Mouse (Mus musculus) adrenal gland, postnatal 10 days (tissue): ENCODE measurements around the gene Brpf1. TPM values are rescaled to one million over a fixed set of nuclear protein-coding genes. Genes with fewer than 3 reads are reported as not detected.

Experiments
- DNase-seq: peaks from one replicate; pipeline ENCODE4 v3.0.0; 2021; ENCODE audit warnings: mixed read lengths
- long read RNA-seq, 2 experiments: library from polyadenylated mRNA; stranded (forward); transcript quantifications; one replicate each; pipeline ENCODE4 v2.0.0; 2021
- total RNA-seq, 2 experiments: library from RNA; stranded (reverse); gene quantifications; 2 replicates each; pipeline ENCODE4 v1.2.3; 2021

Brpf1 gene
- total RNA-seq, result 10 to 100 TPM; 32.6 to 37.2 TPM
- long read RNA-seq, experiment 1, partial matches to known transcripts, result 11 of 18 reads
- long read RNA-seq, experiment 1, other reads (novel, unspliced or antisense), result 7 of 18 reads
- long read RNA-seq, experiment 2, full-length matches to known transcripts, result 4 of 9 reads
- long read RNA-seq, experiment 2, partial matches to known transcripts, result 3 of 9 reads
- long read RNA-seq, experiment 2, other reads (novel, unspliced or antisense), result 2 of 9 reads

DNA sequence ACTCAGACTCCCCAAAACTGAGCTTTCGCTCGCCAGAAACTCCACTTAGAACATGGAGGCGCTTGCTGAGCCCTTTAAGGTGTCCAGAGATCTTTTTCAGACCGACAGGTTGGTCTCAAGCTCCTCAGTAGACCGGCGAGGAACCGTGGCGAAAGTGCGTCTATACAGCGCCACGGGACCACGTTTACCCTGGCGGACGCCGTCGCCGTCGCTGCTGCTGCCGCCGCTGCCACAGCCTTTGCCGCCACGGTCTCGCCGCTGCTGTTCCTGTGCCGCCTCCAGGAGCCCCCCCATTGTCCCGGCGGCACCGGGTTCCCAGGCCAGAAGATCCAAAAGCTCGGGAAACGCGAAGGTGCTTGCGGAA, at the start of gene Brpf1:
Gene Brpf1 (plus strand): TSS at position 152 of the 364 bp plus-strand sequence.
- DNase-seq, result no peak

DNA sequence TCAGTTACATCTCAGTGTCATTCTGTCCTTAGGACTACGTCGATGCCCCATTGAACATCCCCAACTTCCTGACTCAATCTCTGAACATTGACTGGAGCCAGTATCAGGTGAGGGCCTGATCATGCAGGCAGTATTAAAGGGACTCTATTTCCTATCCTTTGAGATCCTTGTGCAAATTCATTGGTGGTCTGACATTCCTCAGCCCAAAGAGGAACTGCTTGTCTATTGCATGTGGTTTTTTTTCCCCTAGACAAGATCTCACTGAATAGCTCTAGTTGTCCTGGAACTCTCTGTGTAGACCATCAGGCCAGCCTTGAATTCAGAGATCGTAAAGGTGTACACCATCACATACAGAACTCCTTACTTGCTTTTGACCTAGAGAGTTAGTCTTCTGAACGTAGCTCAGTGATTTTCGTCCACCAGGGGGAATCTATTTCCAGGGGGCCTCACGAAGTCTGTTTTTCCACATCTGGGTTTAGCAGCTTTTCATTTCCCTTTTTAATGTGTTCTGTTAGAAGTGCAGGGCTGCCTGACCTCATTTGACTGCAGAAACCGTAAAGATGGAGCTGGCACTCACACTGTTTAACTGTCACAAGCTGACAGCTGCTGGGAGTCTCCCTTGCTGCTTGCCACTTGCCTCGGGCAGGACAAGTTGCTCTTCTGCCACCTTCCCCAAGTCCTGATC, 45.6 kb upstream of the Brpf1 start:
- no peak for DNase-seq

DNA sequence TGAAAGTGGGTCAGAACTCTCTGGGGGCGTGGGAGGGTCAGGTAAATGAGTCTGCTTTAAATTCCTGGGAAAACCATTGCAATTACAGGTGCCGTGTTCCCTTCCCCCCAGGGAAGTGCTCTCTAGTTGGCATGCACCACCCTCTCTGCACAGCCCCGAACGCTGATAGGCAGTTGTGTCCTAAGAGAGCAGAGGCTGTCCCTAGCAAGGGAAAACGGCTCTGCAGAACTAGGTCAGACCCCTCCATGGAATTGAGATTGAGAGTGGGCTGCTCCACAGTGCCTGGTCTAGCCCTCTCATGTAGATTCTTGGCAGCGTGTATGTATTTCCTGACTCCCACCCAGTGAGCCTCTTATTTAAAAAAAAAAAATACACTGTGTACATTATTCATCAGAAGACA, 43.4 kb upstream of the Brpf1 start:
- DNase-seq, result no peak

DNA sequence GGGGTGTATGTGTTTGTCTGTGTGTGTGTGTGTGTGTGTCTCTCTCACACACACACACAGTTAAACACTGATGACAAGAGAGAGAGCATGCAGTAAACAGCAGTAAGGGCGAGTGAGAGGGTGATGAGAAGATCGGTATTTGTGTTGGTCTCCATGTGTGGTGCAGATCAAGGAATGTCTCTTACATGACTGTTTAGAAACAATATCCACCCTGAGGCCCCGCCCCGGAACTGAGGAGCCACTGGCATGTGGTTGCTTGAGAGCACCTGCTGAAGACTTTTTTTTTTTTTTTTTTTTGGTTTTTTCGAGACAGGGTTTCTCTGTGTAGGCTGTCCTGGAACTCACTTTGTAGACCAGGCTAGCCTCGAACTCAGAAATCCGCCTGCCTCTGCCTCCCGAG, 42.5 kb upstream of the Brpf1 start:
- DNase-seq, result no peak

DNA sequence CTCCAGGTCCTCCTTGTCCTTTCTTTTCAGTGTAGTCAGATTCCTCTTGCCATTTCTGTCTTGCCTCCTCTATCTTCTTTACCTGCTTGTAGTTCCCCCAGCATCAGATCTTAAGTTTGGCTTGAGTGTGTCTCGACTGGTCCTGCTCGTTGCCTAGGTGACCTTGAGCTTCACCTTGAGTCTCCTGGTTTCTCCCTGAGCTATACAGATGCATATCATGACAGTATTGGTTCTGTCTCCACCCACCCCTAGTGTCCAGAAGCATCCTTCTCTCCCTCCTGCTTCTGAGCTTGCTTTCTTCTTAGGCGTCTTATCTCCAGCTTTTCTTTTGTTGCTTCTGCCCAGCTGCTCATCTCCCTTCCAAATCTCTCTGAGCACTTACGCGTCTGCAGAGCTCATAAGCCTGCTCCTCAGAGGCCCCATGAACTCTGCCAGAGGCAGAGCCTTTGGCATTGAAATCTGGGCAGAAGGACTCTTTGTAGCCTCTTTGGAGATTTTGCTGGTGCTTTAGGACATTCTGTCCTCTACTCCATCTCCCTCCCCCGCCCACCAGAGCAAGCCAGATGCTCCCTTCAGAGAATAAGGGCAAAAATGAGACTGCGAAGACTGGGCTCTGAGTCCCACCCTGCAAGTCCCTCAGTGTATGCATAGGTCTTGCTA, 39.8 kb upstream of the Brpf1 start:
- DNase-seq, result peak; percentile 38

DNA sequence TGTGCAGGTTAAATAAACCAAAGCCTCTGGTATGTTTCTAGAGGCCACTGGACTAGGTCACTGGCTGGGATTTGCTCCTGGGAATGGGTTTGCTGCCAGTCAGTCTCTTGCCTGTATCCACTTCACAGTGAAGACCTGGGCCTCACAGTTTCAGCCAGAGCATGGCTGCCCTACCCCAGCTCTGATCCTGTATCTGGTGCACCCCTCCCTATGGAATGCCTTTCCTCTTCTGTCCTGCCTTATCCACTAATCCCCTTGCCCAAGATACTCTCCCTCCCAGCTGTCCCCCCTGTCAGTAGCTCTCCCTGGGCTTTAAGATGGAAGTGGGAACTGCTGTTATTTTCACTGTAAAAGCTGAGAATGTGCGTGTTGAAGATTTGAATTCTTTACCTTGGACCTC, 38.9 kb upstream of the Brpf1 start:
- no peak for DNase-seq

DNA sequence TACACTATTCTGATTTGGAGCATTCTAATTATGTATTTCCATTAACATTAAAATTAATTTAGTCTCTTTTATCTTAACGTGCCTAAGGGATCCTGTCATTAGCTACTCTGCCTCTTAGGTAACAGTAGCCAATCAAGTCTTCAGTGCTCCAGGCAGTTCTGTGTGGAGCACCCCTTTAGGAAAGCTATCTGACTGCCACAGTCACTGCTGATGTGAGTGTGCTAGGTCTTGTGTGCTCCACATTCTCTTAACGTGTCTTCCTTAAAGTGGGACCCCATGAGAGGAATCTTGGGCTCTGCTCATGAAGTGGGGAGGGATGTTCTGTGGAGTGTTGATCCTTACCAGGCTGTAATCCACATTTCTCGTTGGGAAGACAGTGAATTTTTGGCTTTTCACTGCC, 34.6 kb upstream of the Brpf1 start:
- DNase-seq, result no peak

DNA sequence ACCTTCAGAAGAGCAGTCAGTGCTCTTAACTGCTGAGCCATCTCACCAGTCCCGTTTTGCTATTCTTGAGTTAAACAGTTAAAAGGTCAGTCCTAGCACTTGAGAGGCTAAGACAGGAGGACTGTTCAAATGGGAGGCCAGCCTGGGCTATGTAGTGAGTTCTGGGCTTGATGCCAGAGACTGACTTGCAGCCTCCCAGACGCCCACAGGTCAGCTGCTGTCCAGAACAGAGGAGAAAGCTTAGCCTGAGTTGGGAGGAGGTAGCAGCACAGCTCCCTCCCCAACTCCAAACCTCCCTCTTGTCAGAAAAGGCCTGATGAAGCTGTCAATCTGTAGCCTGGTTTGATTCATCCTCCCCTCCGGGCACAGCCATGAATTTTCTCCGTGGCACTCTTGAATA, 30.1 kb upstream of the Brpf1 start:
- DNase-seq, result no peak

DNA sequence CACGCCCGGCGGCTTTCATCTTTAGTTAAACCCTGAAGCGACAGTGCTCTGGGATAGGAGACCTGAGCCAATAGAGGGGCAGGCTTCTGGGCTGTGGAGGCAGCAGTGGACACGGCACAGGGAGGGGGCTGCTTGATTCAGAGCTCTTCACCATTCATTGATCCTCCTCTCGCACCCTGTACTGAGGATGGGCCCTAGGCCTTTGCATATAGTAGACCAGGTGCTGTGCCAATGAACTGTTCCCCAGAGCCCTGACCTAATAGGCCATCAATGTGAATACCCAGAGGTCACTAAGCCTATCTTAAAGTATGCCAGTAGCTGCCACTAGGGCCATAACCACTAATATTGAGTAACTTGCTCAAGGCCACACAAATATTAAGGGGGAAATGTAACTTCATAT, 25.3 kb upstream of the Brpf1 start:
- no peak for DNase-seq

DNA sequence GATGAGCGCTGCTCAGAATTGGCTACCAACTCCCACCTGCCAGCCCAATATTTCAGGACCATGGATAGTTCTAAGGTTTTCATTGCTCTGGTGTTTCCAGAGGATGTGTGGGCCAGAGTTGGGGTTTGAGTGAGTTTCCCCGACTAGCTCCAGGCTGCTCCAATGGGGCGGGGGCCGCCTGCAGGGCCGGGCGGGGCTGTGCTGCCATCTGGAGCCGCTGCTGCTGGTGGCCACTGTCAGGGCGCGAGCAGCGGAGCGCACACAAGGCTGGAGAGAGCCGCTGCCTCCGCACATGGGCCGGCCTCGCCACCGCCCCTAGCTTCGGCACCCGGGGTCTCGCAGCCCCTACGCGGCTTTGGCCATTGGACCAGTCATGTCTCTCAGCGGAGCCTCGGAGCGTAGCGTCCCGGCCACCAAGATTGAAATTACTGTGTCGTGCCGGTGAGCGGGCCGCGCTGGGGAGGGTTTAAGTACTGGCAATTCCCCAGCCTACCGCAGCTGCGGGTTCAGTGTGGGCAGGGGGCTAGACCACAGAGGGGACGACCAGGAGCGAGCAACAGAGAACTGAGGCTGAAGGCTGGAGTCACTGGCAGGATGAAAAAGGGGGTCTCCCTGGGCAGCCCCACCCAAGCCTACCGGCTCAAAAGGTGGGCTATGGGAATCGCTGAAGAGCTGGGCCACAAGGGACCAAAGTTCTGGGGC, 24.7 kb upstream of the Brpf1 start, which contains the start of gene Cpne9:
Gene Cpne9 (plus strand): TSS at position 207 of the 702 bp plus-strand sequence.
- DNase-seq, result peak; percentile 35

DNA sequence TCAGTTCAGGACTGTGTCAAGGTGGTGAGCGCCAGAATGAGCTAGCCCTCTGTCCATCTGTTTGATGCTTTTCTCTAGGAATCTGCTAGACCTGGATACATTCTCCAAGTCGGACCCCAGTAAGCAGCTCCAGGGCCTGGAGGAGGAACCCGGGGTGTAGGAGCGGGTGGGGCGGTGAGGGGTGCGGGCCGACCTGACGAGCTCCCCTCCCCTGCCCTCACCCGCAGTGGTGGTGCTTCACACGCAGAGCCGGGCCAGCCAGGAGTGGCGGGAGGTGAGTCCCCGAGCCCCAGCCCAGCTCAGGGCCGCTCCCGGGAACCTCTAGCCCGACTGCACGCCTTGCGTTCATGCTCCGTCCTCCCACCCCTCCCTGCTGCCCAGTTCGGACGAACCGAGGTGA, 24.0 kb upstream of the Brpf1 start:
- no peak for DNase-seq

DNA sequence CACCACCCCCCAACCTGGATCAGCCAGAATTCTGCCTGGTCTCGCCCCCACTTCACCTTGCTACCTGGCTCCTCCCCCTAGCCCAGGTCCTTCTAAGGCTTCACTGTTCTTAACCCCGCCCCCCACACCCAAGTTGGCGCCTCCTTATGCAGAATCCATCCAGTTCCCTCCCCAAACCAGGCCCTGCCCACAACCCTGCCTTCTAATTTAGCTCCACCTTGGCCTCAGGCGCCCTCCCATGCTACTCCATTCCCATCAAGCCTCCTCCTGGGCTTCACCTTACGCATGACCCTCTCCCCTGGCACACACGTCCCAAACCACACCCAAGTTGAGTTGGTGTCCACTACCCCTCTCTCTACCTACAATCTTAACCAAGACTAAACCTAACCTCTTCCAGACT, 23.4 kb upstream of the Brpf1 start:
- no peak for DNase-seq

DNA sequence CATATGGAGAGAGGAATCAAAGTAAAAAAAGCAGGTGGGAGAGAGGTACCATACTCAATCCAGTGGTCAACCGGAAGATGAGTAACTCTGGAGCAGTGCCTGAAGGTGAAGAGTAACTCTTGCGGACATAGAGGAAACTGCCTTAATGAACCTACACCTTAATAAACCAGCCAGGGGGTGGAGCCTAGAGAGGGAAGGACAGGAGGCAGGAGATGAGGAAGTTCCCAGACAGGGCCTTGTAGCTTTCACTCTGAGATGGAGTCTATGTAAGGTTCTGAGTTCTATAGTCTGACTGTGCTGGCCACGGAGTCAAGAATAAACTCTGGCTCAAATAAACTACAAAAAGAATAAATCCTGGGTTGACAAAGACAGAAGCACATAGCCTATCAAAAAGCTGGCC, 22.0 kb upstream of the Brpf1 start:
- DNase-seq, result no peak

DNA sequence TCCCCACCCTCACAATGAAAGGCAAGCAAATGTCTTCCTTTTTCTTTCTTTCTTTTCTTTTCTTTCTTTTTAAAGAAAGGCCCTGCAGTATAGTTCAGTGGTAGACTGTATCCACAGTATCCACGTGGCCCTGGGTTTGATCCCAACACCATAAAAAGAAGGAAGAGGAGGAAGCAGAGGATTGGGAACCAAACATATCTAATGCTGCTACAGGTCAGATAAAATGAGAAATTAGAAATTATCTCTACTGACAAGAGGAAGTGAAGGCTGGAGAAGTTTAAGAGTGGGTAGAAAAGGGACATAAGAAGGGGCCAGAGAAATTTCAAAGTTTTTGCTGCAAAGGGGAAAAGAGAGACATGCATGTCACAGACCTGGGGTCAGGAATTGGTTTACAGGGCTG, 20.6 kb upstream of the Brpf1 start:
- no peak for DNase-seq

DNA sequence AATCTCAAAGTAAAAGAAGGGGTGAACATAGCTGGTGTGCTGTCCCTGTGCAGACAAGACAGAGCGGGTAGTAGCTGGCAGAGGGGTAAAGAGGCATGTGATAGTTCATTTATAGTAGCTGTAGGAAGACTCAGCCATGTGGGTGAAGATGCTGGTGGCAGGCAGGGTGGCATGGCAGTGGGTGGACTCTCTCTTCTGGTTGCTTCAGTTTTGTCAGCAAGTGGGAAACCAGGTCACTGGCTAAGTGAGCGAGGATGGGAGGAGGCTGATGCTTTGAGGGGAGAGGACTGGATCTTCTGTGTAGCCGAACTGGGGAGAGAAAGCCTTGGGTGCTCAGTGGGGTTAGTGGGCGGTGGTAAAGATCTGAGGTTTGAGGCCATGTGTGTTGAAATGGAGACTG, 19.7 kb upstream of the Brpf1 start:
- DNase-seq, result no peak

DNA sequence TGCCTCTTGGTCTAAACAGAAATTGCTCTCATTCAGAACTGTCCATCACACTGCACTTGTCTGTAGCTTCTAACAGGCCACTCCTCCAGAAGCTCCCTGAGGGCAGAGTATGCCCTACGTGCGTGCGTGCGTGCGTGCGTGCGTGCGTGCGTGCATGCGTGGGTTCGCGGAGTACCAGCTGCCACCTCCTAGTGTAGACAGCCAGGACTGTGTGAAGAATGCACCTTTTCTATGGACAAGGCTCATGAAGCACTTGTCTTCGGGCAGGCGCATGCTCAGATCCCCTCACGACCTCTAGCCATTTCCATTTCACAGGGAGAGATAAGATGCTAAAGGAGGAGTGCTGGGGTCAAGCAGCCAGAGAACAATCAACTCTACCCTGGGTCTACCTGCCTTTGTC, 17.6 kb upstream of the Brpf1 start:
- no peak for DNase-seq

DNA sequence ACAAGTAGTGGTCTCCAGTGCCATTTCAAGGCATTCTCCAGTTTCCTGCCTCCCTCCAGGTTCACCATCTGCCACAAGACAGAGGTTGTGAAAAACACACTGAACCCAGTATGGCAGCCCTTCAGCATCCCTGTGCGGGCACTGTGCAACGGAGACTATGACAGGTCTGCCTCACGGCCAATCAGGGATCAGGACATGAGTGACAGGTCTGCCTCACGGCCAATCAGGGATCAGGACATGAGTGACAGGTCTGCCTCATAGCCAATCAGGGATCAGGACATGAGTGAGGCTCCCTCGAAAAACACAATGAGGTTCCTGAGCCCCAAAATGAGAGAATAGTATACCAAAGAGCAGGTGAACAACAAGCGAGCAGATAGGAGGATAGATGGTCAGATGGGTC, 16.6 kb upstream of the Brpf1 start:
- DNase-seq, result no peak

DNA sequence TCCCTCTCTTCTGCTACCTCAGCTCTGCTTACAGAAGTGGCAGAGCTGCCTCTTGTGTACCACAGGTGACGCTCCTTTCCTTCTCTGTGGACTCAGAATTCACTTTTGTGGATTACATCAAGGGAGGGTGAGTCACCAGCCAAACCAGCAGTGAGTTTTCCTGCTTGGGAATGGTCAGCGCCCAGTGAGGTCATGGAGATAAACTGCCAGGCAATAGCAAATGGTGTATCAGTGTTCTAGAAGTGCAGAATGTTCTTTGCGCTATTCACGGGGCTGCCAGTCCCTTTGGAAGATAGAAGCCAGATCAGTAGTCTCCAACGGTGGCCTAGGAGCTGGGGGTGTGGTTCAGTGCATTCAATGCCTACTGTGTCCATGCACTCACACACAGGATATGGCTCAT, 14.0 kb upstream of the Brpf1 start:
- DNase-seq, result no peak

DNA sequence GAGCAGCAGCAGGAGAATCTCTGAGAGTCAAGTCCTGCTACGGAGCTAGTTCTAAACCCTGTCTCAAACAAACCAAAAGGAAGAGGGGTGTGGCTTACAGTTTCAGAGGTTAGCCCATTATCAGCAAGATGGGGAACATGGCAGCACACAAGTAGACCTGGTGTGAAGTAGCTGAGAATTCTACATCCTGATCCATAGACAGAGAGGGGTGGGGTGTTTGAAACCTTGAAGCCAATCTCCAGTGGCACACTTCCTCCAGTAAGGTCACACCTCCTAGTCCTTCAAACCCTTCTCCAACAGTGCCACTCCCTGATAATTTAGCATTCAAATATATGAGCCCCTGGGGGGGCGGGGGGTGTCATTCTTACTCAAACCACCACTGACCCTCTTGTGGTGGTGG, 10.9 kb upstream of the Brpf1 start:
- no peak for DNase-seq

DNA sequence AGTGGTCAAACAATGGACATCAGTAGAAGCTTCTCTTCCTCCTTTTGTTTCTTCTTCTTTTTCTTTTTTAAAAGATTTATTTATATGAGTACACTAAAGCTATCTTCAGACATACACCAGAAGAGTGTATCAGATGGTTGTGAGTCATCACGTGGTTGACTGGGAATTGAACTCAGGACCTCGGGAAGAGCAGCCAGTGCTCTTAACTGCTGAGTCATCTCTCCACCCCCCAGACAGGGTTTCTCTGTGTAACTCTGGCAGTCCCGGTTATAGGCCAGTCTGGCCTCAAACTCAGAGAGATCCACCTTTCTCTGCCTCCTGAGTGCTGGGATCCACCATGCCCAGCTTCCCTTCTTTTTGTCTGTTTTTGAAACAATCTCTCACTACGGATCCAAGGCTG, 10.3 kb upstream of the Brpf1 start:
- DNase-seq, result no peak

DNA sequence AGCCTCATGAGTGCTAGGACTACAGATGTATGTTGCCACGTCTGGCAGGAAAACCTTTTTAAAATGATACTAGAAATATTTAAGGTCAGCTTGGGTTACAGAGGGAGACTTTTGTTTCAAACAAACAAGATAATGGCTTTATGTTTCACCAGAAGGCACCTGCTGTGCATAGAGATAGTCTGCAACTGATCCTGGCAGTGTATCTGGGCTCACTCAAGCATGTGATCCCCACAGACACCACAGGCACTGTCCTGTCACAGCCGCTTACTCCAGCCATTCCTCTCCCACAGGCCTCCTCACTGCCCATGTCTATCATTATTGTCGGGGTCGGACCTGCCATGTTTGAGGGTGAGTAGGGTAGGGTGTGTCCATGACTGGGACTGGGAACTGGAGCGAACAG, 5.6 kb upstream of the Brpf1 start:
- DNase-seq, result no peak

DNA sequence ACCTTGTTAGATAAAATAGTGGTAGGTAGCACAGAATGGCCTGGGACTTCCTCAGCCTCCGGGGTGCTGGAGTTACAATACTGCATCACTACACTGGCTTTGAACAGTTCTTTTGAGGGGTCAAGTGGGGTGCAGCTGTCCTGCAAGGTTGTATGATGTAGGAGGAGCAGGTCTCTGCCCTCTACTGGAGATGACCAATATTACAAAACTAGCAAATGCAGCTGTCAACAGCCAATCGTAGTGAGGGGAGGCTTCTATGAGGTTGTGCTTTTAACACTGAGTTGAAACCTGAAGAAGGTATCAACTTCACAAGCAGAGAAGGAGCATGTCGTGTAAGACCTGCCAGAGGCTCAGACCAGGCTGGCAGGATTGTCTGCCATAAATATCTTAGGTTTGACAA, 4.7 kb upstream of the Brpf1 start:
- DNase-seq, result peak; percentile 13

DNA sequence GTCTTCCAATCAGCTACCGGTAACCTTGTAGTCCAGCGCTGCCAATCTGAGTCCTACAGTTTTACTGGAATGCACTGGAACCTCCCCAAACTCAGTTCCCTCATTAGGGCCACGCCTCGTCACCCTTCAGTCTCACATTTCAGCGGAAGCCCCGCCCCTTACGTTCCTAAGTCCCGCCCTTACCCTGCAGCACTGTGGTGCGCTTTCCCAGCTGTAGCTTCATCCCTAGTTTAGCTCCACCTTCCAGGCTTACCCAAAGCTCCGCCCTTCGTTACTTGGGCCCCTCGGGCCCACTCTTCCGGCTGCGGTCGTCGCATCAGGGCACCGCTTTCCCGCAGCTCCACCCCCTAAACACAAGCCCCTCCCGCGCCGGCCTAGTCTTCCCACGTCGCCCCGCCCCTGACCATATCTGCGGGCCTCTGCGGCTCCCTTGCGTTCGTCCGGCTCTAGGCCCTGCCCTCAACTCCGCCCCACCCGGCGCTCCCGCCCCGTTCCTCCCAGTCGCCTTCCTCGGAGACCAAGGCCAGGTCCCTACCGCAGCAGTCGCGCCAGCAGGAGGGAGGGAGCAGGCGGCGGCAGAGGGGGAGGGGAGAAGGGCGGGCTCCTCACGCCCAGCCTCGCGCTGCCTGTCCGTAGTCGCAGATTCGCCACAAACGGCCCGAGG, 483 bp upstream of the Brpf1 start:
- DNase-seq, result peak; percentile 100
